Mouse (Mus musculus): ENCODE results near the gene Prss3. TPM values are rescaled to one million over a fixed set of nuclear protein-coding genes. Genes with fewer than 3 reads are reported as not detected.
"Not testable (repeated sequence)": the region's sequence is repeated elsewhere in the genome, so short reads cannot be mapped to it uniquely, and the experiment has no call there.

The Prss3 gene
- not detected in 2 replicates for polyA plus RNA-seq (2016; fragmentation: Nextera tagmentation; extraction: Ambion mirVana)

DNA sequence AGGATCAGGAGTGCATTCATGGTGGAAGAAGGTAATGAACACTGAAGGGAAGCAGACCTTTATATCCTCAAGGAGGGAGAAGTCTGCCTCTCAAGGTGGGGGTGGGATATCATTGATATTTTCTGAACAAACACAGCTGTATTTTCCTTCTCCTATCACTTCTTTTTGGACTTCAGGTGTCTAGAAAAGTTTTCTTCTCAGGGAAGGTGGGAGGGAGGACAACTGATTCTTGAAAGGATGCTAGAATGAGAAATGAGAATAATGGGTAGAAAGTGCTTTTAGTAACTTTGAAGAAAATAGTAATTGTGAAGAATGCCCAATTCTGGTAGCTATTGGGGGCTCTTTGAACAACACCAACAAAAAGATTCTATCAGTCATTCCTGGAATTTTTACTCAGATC lies at the start of gene Prss3:
Gene Prss3 (minus strand): TSS at position 101 of the 400 bp plus-strand sequence.
- not testable (repeated sequence) for ATAC-seq; H3K36me3 ChIP-seq; H3K27ac ChIP-seq; H3K4me2 ChIP-seq; H3K27me3 ChIP-seq (replicated peaks); H3K4me3 ChIP-seq; H3K9ac ChIP-seq; H3K9me3 ChIP-seq (replicated peaks); H3K4me1 ChIP-seq

DNA sequence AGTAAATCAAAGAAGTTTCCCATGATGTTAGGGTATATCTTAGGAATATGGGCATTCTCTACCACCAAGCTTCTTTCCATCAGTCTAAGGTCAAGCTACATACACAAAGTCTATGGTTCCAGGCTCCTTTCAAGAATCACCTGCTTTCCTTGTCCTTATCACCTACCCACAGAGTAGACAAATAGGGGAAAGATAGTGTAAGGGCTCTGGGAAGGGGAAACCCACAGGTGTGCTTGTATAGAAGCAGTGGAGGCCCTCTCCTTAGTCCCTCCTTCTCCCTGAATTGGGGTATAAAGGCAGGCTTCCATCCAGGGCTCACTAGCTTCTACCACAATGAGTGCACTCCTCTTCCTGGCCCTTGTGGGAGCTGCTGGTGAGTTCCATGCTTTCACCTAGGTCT lies 14.6 kb upstream of the Prss3 start, which contains the start of gene Gm5771:
Gene Gm5771 (plus strand): TSS at position 301 of the 400 bp plus-strand sequence.
- H3K9me3 ChIP-seq (replicated peaks); ATAC-seq; H3K27ac ChIP-seq; H3K36me3 ChIP-seq; H3K27me3 ChIP-seq (replicated peaks); H3K4me2 ChIP-seq; H3K4me3 ChIP-seq; H3K4me1 ChIP-seq; H3K9ac ChIP-seq: not testable (repeated sequence)

- not testable (repeated sequence) for H3K36me3 ChIP-seq; H3K4me1 ChIP-seq; H3K4me3 ChIP-seq; H3K4me2 ChIP-seq; H3K27ac ChIP-seq; H3K9me3 ChIP-seq (replicated peaks); H3K9ac ChIP-seq; H3K27me3 ChIP-seq (replicated peaks); ATAC-seq
- WGBS (ENCODE audit: insufficient replicate concordance) = 34% methylated on average over 1 of the region's 1 CpGs
Measured at GRCm38 (mm10) chr6:41391640-41392039, 14.2 kb upstream of the Prss3 start.

GRCm38 (mm10) chr6:41386781-41387180 lies 9.3 kb upstream of the Prss3 start:
- ATAC-seq = no peak
- H3K27me3 ChIP-seq (replicated peaks) = no peaks in the 10 kb centered on the region

GRCm38 (mm10) chr6:41373772-41374171 lies 3.7 kb downstream of the Prss3 start:
- H3K9me3 ChIP-seq (replicated peaks); H3K27me3 ChIP-seq (replicated peaks); H3K36me3 ChIP-seq; H3K27ac ChIP-seq; H3K4me2 ChIP-seq; H3K9ac ChIP-seq; ATAC-seq; H3K4me1 ChIP-seq; H3K4me3 ChIP-seq: not testable (repeated sequence)
- 56% methylated on average over 2 of the region's 2 CpGs for WGBS (ENCODE audit: insufficient replicate concordance)

More at GRCm38 (mm10) chr6:41386781-41387180, 9.3 kb upstream of the Prss3 start:
- Histone ChIP-seq H3K9ac (no peak overlapping the region), H3K9me3 (replicated peaks) (no peaks in the 10 kb centered on the region), H3K4me3 (no peak overlapping the region), H3K36me3 (no peaks in the 10 kb centered on the region), H3K4me1 (no peaks in the 10 kb centered on the region), H3K27ac (no peak overlapping the region), H3K4me2 (no peak overlapping the region)
- 45% methylated on average over 2 of the region's 2 CpGs for WGBS (ENCODE audit: insufficient replicate concordance)

GRCm38 (mm10) chr6:41353932-41354331 lies 23.5 kb downstream of the Prss3 start, which contains the start of gene Try10:
Gene Try10, plus strand, starts transcription at chr6:41354105.
- H3K36me3 ChIP-seq = no peaks in the 10 kb centered on the region
- ATAC-seq = no peak
- H3K9me3 ChIP-seq (replicated peaks) = no peaks in the 10 kb centered on the region
- H3K4me3 ChIP-seq = no peak within 1 kb of the TSS
- no peak within 1 kb of the TSS for H3K9ac ChIP-seq
- H3K4me1 ChIP-seq = no peaks in the 10 kb centered on the region
- no peaks in the 10 kb centered on the region for H3K27me3 ChIP-seq (replicated peaks)
- 59% methylated on average over 2 of the region's 2 CpGs for WGBS (ENCODE audit: insufficient replicate concordance)
- no peak within 1 kb of the TSS for H3K27ac ChIP-seq
- H3K4me2 ChIP-seq = no peak within 1 kb of the TSS

Other genes with a start within 250 kb of the Prss3 start
- gene Try4, start 75.4 kb downstream of the Prss3 start, polyA plus RNA-seq (2016; fragmentation: Nextera tagmentation; extraction: Ambion mirVana) = not detected in 2 replicates
- gene Try5, start 60.8 kb downstream of the Prss3 start, polyA plus RNA-seq (2016; fragmentation: Nextera tagmentation; extraction: Ambion mirVana) = not detected in 2 replicates
- not detected in 2 replicates for gene Try10, start 23.6 kb downstream of the Prss3 start, polyA plus RNA-seq (2016; fragmentation: Nextera tagmentation; extraction: Ambion mirVana)
- not detected in 2 replicates for gene Gm5771, start 14.7 kb upstream of the Prss3 start, polyA plus RNA-seq (2016; fragmentation: Nextera tagmentation; extraction: Ambion mirVana)
- not detected in 2 replicates for gene Gm10334, start 68.5 kb upstream of the Prss3 start, polyA plus RNA-seq (2016; fragmentation: Nextera tagmentation; extraction: Ambion mirVana)
- not detected in 2 replicates for gene Prss1, start 81.3 kb upstream of the Prss3 start, polyA plus RNA-seq (2016; fragmentation: Nextera tagmentation; extraction: Ambion mirVana)
- 0.22 TPM in 1 of 2 replicates, not detected in the other for gene Prss2, start 144.1 kb upstream of the Prss3 start, polyA plus RNA-seq (2016; fragmentation: Nextera tagmentation; extraction: Ambion mirVana)
- gene Ephb6, start 227.8 kb upstream of the Prss3 start, polyA plus RNA-seq (2016; fragmentation: Nextera tagmentation; extraction: Ambion mirVana) = 2.4 and 2.9 TPM in 2 replicates

All from liver, embryonic 12.5 days (tissue).